In genomic region chr11:113731945-113732612, GRCm38 (mm10) we compare ENCODE assay signal across 1 mouse cellular context.
TF ChIP-seq lines count a peak whose summit lies in the region.

No protein-coding gene starts in this region.

TF ChIP-seq in MEL, 35 proteins besides CTCF, POLR2A, EP300 and RAD21:
- TF ChIP-seq POLR2AphosphoS5 (IDR thresholded peaks at IDR 0.05; ENCODE audit: borderline replicate concordance, low read depth, low read length): no peak
- no peak for TF ChIP-seq NELFE (IDR thresholded peaks at IDR 0.05; ENCODE audit: low read depth, low read length)
- TF ChIP-seq SMC3 (IDR thresholded peaks at IDR 0.05; ENCODE audit: low read depth, low read length): peak; percentile 48
- TF ChIP-seq USF2 (IDR thresholded peaks at IDR 0.05; ENCODE audit: borderline replicate concordance in 1 of 2, insufficient read depth in 1 of 2, low read depth in 1 of 2, low read length in 2 of 2): no peak
- TF ChIP-seq ZC3H11A (IDR thresholded peaks at IDR 0.05; ENCODE audit: low read depth, low read length): peak; percentile 39
- TF ChIP-seq MYB (IDR thresholded peaks at IDR 0.05; ENCODE audit: low read depth, low read length): no peak
TF ChIP-seq in MEL: peak in this region for 2.
